Mouse (Mus musculus): ENCODE data around the gene Ddx3x. TPM values are rescaled to one million over a fixed set of nuclear protein-coding genes. Genes with fewer than 3 reads are reported as not detected.

Ddx3x gene
- polyA plus RNA-seq, 1 experiment from 2014 or later = 102 TPM

DNA sequence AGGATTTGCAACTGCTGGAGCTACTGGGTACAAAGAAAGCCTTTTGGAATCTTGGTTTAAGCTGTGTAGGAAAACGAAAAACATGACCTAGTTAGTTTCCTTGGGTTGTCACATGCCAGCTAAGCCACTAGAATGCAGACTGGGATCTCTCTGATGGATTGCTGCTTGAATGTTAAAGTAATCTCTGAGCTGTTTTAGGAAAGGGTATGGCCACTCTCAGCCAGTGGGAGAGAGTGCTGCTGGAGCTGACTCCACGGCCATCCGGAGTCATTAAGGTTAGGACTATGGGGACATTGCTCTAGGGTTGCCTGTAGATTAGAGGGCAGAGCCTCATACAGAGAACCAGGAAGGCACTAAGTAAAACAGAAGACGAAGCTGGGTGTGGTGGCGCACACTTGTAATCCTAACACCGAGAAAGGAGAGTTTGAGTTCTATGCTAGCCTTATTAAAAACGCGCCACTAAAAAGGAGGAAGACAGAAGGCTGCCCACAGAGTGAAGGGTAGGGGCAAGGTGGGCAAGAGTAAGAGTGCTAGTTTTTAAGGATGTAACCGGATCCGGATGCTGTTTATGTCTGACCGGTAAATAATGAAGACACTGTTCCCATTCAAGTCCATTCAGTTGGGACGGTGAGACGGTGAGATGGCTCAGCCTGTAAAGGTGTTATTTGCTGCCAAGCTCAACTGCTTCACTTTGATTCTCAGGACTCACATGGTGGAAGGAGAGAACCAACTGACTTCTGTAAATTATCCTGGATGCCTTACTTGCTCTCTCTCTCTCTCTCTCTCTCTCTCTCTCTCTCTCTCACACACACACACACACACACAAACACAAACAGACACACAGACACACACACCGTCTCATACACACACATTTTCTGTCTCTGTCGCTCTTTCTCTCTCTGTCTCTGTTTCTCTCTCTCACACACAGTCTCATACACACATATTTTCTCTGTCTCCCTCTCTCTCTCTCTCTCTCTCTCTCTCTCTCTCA lies 37.3 kb upstream of the Ddx3x start:
- no peaks in the 10 kb centered on the region for H3K9me3 ChIP-seq
- no peak for DNase-seq (ENCODE audit: low spot score)
- WGBS = 28% methylated on average over 15 of the region's 15 CpGs
- peaks cover 91% of the 10 kb centered on the region for H3K27me3 ChIP-seq (ENCODE audit: insufficient read depth, poor library complexity, severe bottlenecking)
- no peaks in the 10 kb centered on the region for H3K36me3 ChIP-seq
- peaks cover 24% of the 10 kb centered on the region for H3K4me1 ChIP-seq (replicated peaks)
- peak overlapping the region; percentile 94 for H3K27ac ChIP-seq
- H3K4me3 ChIP-seq = peak overlapping the region; percentile 51

DNA sequence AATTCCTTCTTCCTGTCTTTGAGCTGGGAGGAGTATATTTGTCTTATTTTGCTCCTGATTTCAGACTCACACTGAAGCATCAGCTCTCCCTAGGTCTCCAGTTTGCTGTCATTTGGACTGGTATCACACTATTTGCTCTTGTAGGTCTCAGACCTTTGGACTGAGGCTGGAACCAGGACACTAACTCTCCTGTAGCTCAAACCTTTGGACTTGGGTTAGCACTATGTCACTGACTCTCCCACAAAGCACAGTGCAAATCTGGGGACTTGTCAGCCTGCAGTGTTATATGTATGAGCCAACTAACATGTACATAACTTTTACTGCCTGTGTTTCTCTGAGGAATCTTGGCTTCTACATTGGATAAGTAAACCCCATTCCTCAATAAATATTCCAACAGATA lies 36.2 kb upstream of the Ddx3x start:
- Histone ChIP-seq H3K9me3 (no peaks in the 10 kb centered on the region), H3K27ac (no peak overlapping the region), H3K4me1 (replicated peaks) (peaks cover 24% of the 10 kb centered on the region), H3K36me3 (no peaks in the 10 kb centered on the region), H3K27me3 (ENCODE audit: insufficient read depth, poor library complexity, severe bottlenecking) (peaks cover 79% of the 10 kb centered on the region), H3K4me3 (no peak overlapping the region)
- DNase-seq (ENCODE audit: low spot score) = no peak

DNA sequence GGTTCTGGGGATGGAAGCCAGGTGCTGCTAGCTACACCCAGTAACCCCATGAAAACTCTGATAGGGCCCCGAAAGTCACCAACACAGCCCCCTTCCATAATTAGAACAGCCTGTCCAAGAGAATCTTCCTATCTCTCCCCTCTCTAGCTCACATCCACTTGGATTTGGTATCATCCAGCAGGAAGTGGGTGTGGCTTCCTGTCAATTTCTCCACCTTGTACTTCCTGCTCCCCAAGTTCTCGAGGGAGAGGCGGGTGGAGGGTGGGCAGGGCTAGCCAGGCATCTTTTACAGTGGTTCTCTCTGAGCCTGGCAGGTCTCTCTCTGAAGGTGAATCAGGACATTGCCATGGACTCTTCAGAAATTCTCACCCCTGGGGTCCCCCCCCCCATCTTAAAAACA lies 35.7 kb upstream of the Ddx3x start:
- Histone ChIP-seq H3K27me3 (ENCODE audit: insufficient read depth, poor library complexity, severe bottlenecking) (peaks cover 75% of the 10 kb centered on the region), H3K9me3 (no peaks in the 10 kb centered on the region), H3K27ac (no peak overlapping the region), H3K36me3 (no peaks in the 10 kb centered on the region), H3K4me3 (no peak overlapping the region), H3K4me1 (replicated peaks) (peaks cover 24% of the 10 kb centered on the region)
- 71% methylated on average over 3 of the region's 3 CpGs for WGBS
- no peak for DNase-seq (ENCODE audit: low spot score)

DNA sequence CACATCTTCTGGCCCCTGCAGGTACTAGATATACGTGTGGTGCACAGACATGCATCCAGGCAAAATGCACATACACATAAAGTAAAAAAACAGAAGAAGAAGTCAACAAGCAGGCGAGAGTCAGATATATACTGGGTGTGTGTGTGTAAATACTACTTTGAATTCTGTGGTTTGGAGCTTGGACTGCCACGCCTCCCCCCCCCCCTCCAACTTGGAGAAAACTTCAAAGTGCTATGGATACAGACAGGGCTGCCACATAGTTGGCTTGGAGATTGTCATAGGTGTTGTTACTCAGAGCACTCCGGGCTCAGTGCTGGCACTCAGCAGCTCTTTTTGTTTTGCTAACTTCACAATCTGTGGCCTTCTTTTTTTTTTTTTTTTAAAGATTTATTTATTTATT lies 29.1 kb upstream of the Ddx3x start:
- peaks cover 14% of the 10 kb centered on the region for H3K27me3 ChIP-seq (ENCODE audit: insufficient read depth, poor library complexity, severe bottlenecking)
- H3K4me3 ChIP-seq = no peak overlapping the region
- 88% methylated on average over 4 of the region's 4 CpGs for WGBS
- DNase-seq (ENCODE audit: low spot score) = no peak
- no peaks in the 10 kb centered on the region for H3K4me1 ChIP-seq (replicated peaks)
- H3K36me3 ChIP-seq = no peaks in the 10 kb centered on the region
- H3K27ac ChIP-seq = no peak overlapping the region
- no peaks in the 10 kb centered on the region for H3K9me3 ChIP-seq

DNA sequence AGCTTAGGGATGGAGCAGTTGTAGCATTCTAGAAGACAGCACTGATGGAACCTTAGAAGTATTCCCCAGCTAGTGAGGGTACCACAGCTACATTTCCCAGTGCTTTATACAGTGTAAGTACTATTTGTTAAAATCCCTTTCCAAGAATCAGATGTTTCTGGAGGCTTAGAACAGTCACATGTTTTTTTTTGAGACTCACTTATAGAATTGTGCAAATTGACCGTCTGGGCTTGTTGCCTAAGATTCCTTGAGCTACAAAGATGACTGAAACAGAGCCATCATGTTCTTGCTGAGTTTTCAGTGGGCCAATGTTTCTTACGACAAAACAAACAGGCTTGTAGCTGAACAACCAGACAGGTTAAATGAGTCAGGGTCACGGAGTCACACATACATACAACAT lies 26.5 kb upstream of the Ddx3x start:
- H3K4me1 ChIP-seq (replicated peaks) = no peaks in the 10 kb centered on the region
- peaks cover 4% of the 10 kb centered on the region; the same call in 1 of the 2 replicates for H3K27me3 ChIP-seq (ENCODE audit: insufficient read depth, poor library complexity, severe bottlenecking)
- DNase-seq (ENCODE audit: low spot score) = no peak
- H3K4me3 ChIP-seq = no peak overlapping the region
- no peaks in the 10 kb centered on the region for H3K36me3 ChIP-seq
- no peaks in the 10 kb centered on the region for H3K9me3 ChIP-seq
- WGBS = 82% methylated on average over 3 of the region's 3 CpGs
- H3K27ac ChIP-seq = no peak overlapping the region

DNA sequence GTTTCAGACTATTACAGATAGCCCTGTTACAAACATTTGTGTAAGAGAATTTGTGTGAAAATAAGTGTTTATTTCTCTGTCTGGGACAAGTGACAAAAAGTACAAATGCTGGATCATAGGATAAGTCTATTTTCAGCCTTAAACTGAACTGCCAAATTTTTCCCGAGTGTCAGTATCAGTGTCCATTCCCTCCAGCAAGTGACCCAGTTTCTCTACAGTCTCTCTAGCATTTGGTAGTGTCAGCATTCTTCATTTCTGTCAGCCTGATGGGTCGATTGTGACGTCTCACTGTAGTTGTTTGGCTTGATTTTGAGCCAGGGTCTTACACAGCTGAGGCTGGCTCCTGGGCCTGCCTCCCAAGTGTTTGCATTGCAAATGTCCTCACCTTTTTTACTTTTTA lies 17.4 kb upstream of the Ddx3x start:
- H3K9me3 ChIP-seq = no peaks in the 10 kb centered on the region
- WGBS = 78% methylated on average over 3 of the region's 3 CpGs
- H3K36me3 ChIP-seq = no peaks in the 10 kb centered on the region
- no peak overlapping the region for H3K4me3 ChIP-seq
- H3K27me3 ChIP-seq (ENCODE audit: insufficient read depth, poor library complexity, severe bottlenecking) = peaks cover 19% of the 10 kb centered on the region
- H3K4me1 ChIP-seq (replicated peaks) = no peaks in the 10 kb centered on the region
- H3K27ac ChIP-seq = no peak overlapping the region
- no peak for DNase-seq (ENCODE audit: low spot score)

DNA sequence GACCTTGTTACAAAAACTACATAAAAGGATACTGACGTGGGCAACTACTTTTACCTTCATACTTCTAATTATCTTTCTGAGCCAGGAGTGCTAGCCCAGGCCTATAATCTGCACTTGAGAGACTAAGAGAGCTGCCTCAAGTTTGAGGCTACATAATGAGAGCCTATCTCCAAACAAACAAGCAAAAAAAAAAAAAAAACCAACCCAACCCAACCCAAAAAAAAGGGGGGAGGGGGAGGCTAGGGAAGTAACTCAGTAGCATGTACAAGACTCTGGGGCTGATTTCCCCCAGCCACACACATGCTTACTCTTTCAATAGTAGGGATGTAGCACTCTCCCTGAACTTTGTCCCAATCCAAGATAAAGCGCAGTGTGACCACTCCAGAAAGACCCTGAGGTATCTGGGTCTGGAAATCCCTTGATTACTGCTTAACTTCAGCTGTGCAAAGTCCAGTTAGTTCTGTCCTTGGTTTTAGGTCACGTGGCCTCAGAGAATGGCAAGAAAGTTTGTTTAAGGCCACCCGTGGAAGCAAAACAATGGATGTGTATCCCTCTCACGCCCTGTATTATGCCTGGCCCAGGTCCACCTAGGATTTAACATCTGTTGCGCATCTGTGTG lies 5.1 kb upstream of the Ddx3x start:
- Histone ChIP-seq H3K9me3 (no peaks in the 10 kb centered on the region), H3K36me3 (no peaks in the 10 kb centered on the region), H3K27ac (no peak overlapping the region), H3K4me3 (no peak overlapping the region), H3K27me3 (ENCODE audit: insufficient read depth, poor library complexity, severe bottlenecking) (peaks cover 24% of the 10 kb centered on the region), H3K4me1 (replicated peaks) (0 out of 2 replicates have a peak, but pooled peaks cover 4% of the 10 kb centered on the region)
- 69% methylated on average over 6 of the region's 6 CpGs for WGBS
- DNase-seq (ENCODE audit: low spot score) = no peak

DNA sequence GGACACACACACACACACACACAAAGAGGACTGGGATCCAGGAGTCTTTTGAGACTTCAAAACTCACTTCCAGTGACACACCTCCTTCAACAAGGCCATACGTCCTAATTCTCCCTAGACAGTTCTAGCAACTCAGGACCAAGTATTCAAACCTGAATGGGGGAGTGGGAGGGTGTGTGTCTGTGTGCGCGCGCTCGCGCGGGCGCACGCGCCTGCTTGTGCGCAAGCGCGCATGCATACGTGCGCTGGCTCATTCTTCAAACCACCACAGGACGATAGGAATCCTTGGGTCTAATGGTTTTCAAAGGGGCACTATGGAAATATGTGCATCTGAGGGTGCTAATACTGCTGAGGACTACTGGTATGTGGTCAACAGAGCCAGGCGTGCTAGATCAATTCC lies 1.8 kb upstream of the Ddx3x start:
- Histone ChIP-seq H3K4me3 (no peak overlapping the region), H3K27me3 (ENCODE audit: insufficient read depth, poor library complexity, severe bottlenecking) (peaks cover 18% of the 10 kb centered on the region), H3K9me3 (no peaks in the 10 kb centered on the region), H3K36me3 (peaks cover 8% of the 10 kb centered on the region), H3K4me1 (replicated peaks) (peaks cover 12% of the 10 kb centered on the region; the same call in 1 of the 2 replicates), H3K27ac (peak overlapping the region; percentile 100)
- WGBS = 75% methylated on average over 17 of the region's 17 CpGs
- no peak for DNase-seq (ENCODE audit: low spot score)

DNA sequence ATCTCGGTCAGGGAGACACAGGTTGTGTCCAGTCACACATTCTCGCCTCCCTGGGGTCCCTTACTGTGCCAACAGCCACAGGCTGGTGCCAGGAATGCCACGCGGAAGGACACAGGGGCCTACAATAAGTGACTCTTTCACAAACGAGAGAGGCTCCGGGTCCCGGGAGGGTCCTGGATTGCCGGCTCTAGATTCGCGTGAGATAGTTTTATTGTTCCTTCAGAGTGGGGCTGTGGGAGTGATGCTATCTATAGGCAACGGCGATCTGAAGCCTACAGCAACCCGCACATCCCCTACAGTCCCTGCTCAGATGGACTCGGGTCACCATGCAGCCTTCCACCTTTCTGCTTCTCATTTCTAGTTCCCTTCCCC lies 747 bp upstream of the Ddx3x start:
- no peak for DNase-seq (ENCODE audit: low spot score)

DNA sequence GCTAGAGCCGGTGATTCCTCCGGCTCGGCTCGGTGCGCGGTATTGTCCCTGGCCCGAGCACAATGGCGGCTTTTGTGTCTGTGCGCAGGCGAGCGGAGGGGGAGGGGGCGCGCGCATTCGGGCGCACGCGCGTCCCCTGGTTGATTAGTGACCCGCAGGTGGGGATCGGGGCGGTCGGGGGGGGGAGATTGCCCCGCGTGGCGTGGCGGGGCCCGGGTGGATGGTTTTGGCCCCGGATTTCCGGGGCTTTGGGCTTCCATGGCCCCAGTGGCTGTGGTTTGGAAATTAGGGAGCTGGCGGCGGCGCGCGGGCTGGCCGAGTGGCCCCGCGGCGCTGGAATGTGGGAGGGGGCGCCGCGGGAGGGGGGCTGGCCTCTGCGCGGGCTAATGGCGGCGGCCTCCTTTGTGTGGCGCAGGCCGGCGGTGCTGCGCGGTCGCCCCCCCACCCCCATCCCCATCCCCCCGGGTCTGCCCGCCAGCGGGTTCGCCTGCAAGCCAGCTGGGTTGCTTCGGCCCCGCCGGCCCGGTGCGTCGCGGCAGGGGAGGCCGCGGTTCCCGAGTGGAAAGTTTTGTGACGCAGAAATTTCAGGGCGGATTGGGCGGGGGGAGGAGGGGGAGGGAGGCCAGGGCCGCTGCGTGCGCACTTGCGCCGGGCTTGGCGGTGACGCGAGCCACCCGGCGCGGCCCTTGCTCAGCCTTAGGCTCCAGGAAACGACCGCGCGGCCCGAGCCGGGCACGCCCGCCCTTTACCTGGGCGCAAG lies 739 bp downstream of the Ddx3x start:
- Histone ChIP-seq H3K27me3 (ENCODE audit: insufficient read depth, poor library complexity, severe bottlenecking) (peaks cover 4% of the 10 kb centered on the region), H3K4me1 (replicated peaks) (peaks cover 17% of the 10 kb centered on the region; the same call in 1 of the 2 replicates), H3K9me3 (no peaks in the 10 kb centered on the region), H3K4me3 (peak overlapping the region; percentile 87), H3K36me3 (peaks cover 33% of the 10 kb centered on the region), H3K27ac (peak overlapping the region; percentile 100)
- WGBS = under 1% methylated on average over 85 of the region's 89 CpGs
- DNase-seq (ENCODE audit: low spot score) = peak; percentile 72

More for the DNA sequence above, 747 bp upstream of the Ddx3x start:
- peaks cover 15% of the 10 kb centered on the region for H3K27me3 ChIP-seq (ENCODE audit: insufficient read depth, poor library complexity, severe bottlenecking)
- peak overlapping the region; percentile 100 for H3K27ac ChIP-seq
- 3% methylated on average over 14 of the region's 14 CpGs for WGBS
- no peaks in the 10 kb centered on the region for H3K9me3 ChIP-seq
- H3K36me3 ChIP-seq = peaks cover 18% of the 10 kb centered on the region
- peak overlapping the region; percentile 87 for H3K4me3 ChIP-seq
- peaks cover 17% of the 10 kb centered on the region; the same call in 1 of the 2 replicates for H3K4me1 ChIP-seq (replicated peaks)

DNA sequence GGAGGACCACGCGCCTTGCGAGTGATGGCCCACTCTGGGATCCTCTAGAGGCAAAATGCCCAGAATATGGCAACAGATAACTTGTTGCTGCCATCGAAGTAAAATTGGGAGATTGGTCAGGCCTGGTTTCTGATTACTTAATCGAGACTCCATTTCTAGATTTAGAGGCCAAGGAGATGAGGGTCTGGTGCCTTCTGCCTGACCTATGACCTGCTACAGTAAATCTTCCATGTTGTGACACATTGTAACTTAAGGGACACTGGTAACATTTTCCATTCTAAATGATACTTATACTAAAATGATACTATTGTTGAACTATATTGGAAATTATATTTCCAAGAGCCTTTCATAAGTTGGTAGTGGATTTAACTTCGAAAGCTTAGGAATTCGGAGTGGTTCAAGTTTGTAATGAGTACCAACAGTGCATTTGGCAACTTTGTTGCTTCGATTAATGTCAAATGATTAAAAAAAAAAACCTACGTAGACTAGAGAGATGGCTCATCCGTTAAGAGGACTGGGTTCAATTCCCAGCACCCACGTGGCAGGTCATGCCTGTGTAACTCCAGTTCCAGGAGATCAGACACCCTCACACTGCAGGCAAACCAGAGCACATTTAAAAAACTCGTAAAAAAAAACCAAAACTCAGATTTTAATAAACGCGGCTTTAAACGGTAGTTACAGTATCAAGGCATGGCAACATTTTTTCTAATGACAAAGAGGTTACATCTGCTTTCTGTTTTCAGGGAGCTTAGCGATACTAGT lies 1.5 kb downstream of the Ddx3x start:
- H3K4me3 ChIP-seq = peak overlapping the region; percentile 87
- no peaks in the 10 kb centered on the region for H3K9me3 ChIP-seq
- peaks cover 1% of the 10 kb centered on the region for H3K27me3 ChIP-seq (ENCODE audit: insufficient read depth, poor library complexity, severe bottlenecking)
- 13% methylated on average over 16 of the region's 16 CpGs for WGBS
- H3K27ac ChIP-seq = peak overlapping the region; percentile 100
- peaks cover 17% of the 10 kb centered on the region; the same call in 1 of the 2 replicates for H3K4me1 ChIP-seq (replicated peaks)
- peaks cover 41% of the 10 kb centered on the region for H3K36me3 ChIP-seq
- DNase-seq (ENCODE audit: low spot score) = no peak

DNA sequence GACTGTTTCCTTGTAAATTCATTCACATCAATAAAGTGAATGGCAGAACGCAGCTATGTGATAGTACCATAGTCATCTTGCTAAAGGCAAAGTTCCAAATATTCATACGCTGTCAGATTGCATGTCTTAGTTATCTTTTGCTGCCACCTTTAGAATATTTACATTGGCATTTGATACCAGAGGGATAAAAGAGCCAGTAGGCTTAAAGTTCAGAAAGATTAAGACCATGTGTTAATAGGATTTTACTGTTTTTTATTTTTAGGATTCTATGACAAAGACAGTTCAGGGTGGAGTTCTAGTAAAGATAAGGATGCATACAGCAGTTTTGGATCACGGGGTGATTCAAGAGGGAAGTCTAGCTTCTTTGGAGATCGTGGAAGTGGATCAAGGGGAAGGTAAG lies 5.0 kb downstream of the Ddx3x start:
- no peak overlapping the region for H3K4me3 ChIP-seq
- WGBS = 90% methylated on average over 4 of the region's 4 CpGs
- no peaks in the 10 kb centered on the region for H3K9me3 ChIP-seq
- peaks cover 76% of the 10 kb centered on the region for H3K36me3 ChIP-seq
- peaks cover 12% of the 10 kb centered on the region; the same call in 1 of the 2 replicates for H3K4me1 ChIP-seq (replicated peaks)
- DNase-seq (ENCODE audit: low spot score) = no peak
- H3K27ac ChIP-seq = no peak overlapping the region
- no peaks in the 10 kb centered on the region for H3K27me3 ChIP-seq (ENCODE audit: insufficient read depth, poor library complexity, severe bottlenecking)
